Mouse (Mus musculus): ENCODE results near the gene Tmem260. TPM values are rescaled to one million over a fixed set of nuclear protein-coding genes. Genes with fewer than 3 reads are reported as not detected.

Gene Tmem260
- polyA plus RNA-seq, 1 experiment from 2014 or later = 25.9 TPM

DNA sequence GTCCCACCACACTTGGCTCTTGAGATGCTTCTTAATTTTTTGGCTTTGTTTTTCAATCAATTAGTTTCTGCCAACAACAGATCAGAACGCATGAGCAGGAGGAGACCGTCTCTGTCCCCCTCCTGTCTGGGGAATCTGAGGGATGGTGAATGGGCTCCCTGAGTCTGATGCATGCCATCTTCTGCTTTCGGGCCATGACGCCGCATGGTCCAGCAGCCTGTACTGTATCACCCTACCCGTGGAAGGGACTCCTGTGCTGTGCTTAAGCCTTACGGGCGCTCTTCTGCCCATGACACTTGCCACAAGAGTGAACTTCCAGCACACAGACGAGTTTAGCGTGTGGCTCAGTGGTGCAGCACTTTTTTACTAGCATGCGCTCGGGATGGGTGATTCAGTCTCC is 59.7 kb downstream of the Tmem260 start:
- no peak overlapping the region for H3K9ac ChIP-seq
- H3K4me1 ChIP-seq (ENCODE audit: insufficient read depth) = no peaks in the 10 kb centered on the region
- DNase-seq (no peak), ATAC-seq (ENCODE audit: insufficient read depth) (no peak)
- no peaks in the 10 kb centered on the region for H3K27me3 ChIP-seq (ENCODE audit: insufficient read depth, low read length)
- H3K27ac ChIP-seq (ENCODE audit: low read depth) = no peak overlapping the region
- no peak overlapping the region for H3K4me2 ChIP-seq
- TF ChIP-seq CTCF (IDR thresholded peaks at IDR 0.05; ENCODE audit: low read depth) = no peak
- no peaks in the 10 kb centered on the region for H3K9me3 ChIP-seq (ENCODE audit: low read depth, low read length)
- 94% methylated on average over 12 of the region's 12 CpGs for WGBS
- H3K36me3 ChIP-seq (ENCODE audit: insufficient read depth) = 0 out of 2 replicates have a peak, but pooled peaks cover 13% of the 10 kb centered on the region
- H3K4me3 ChIP-seq (ENCODE audit: low read depth, low read length) = no peak overlapping the region

- Histone ChIP-seq H3K36me3 (ENCODE audit: insufficient read depth) (0 out of 2 replicates have a peak, but pooled peaks cover 18% of the 10 kb centered on the region), H3K4me3 (ENCODE audit: low read depth, low read length) (no peak overlapping the region), H3K27ac (ENCODE audit: low read depth) (no peak overlapping the region), H3K27me3 (ENCODE audit: insufficient read depth, low read length) (no peaks in the 10 kb centered on the region), H3K4me1 (ENCODE audit: insufficient read depth) (no peaks in the 10 kb centered on the region), H3K9me3 (ENCODE audit: low read depth, low read length) (no peaks in the 10 kb centered on the region), H3K9ac (no peak overlapping the region), H3K4me2 (no peak overlapping the region)
- no peak for TF ChIP-seq CTCF (IDR thresholded peaks at IDR 0.05; ENCODE audit: low read depth)
- DNase-seq (no peak), ATAC-seq (ENCODE audit: insufficient read depth) (no peak)
- WGBS = 70% methylated on average over 8 of the region's 8 CpGs
Observed at GRCm38 (mm10) chr14:48507376-48507775, 61.5 kb downstream of the Tmem260 start.

DNA sequence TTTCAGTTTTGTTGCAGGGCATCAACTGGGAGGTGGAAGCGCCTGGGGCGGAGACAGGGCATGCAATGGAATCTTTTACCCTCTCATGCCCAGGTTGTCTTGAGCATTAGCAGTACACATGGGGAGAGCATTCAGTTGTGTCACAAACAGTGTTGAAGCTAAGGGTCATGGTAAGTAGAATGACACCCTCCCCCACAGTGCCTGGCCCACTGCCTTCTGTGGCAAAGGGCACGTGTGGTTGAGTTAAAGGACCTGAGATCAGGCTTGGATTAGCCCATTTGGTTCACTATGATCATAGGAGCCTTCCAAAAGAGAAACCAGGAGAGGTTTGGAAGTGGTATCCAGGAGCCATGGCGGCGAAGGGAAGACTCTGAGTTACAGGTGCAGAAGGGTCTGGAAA is 63.2 kb downstream of the Tmem260 start:
- H3K4me3 ChIP-seq (ENCODE audit: low read depth, low read length) = no peak overlapping the region
- TF ChIP-seq CTCF (IDR thresholded peaks at IDR 0.05; ENCODE audit: low read depth) = no peak
- ATAC-seq (ENCODE audit: insufficient read depth) (no peak), DNase-seq (no peak)
- H3K36me3 ChIP-seq (ENCODE audit: insufficient read depth) = 0 out of 2 replicates have a peak, but pooled peaks cover 18% of the 10 kb centered on the region
- H3K9me3 ChIP-seq (ENCODE audit: low read depth, low read length) = no peaks in the 10 kb centered on the region
- H3K27me3 ChIP-seq (ENCODE audit: insufficient read depth, low read length) = no peaks in the 10 kb centered on the region
- 87% methylated on average over 5 of the region's 5 CpGs for WGBS
- H3K27ac ChIP-seq (ENCODE audit: low read depth) = no peak overlapping the region
- no peak overlapping the region for H3K4me2 ChIP-seq
- H3K9ac ChIP-seq = no peak overlapping the region
- no peaks in the 10 kb centered on the region for H3K4me1 ChIP-seq (ENCODE audit: insufficient read depth)

GRCm38 (mm10) chr14:48513098-48513823 is 67.3 kb downstream of the Tmem260 start:
- TF ChIP-seq CTCF (IDR thresholded peaks at IDR 0.05; ENCODE audit: low read depth) = no peak
- no peak for DNase-seq
- no peaks in the 10 kb centered on the region for H3K27me3 ChIP-seq (ENCODE audit: insufficient read depth, low read length)
- no peak overlapping the region for H3K9ac ChIP-seq
- H3K27ac ChIP-seq (ENCODE audit: low read depth) = no peak overlapping the region
- no peak overlapping the region for H3K4me3 ChIP-seq (ENCODE audit: low read depth, low read length)
- H3K9me3 ChIP-seq (ENCODE audit: low read depth, low read length) = no peaks in the 10 kb centered on the region
- no peak overlapping the region for H3K4me2 ChIP-seq
- 0 out of 2 replicates have a peak, but pooled peaks cover 18% of the 10 kb centered on the region for H3K36me3 ChIP-seq (ENCODE audit: insufficient read depth)
- H3K4me1 ChIP-seq (ENCODE audit: insufficient read depth) = no peaks in the 10 kb centered on the region
- no peak for ATAC-seq (ENCODE audit: insufficient read depth)
- 71% methylated on average over 12 of the region's 12 CpGs for whole genome bisulfite sequencing

DNA sequence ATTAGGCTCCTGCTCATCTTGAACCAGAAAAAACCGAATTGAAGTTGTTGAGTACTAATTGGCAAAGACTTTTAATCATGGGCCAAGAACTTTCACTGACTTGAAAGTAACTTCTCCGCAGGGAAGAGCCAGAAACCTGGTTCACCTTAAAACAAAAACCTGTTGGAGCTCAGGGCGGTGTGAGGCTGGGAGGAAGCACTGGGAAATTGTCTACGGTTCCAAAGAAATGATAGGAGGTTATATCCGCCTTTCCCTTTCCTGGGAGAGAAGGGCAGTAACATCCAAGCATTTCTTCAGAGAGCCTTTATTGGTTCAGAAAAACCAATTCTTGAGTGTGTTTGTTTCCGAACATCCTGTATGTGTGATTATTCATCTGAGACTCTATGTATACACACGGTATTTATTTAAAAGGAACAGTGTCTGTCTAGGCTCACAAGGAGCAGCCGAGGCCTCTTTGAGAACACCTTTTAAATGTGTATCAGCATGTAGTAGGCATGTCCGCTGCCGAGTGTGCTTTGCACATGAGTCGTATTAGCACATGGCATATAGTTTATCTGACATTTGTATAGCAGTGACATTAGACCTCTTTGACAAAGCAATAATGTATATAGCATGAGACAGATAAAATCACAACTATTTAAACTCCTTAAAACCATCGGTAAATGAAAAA is 68.0 kb downstream of the Tmem260 start:
- H3K4me1 ChIP-seq (ENCODE audit: insufficient read depth) = no peaks in the 10 kb centered on the region
- H3K27me3 ChIP-seq (ENCODE audit: insufficient read depth, low read length) = no peaks in the 10 kb centered on the region
- H3K4me3 ChIP-seq (ENCODE audit: low read depth, low read length) = no peak overlapping the region
- no peak overlapping the region for H3K9ac ChIP-seq
- H3K36me3 ChIP-seq (ENCODE audit: insufficient read depth) = 0 out of 2 replicates have a peak, but pooled peaks cover 18% of the 10 kb centered on the region
- DNase-seq (no peak), ATAC-seq (ENCODE audit: insufficient read depth) (no peak)
- H3K27ac ChIP-seq (ENCODE audit: low read depth) = no peak overlapping the region
- TF ChIP-seq CTCF (IDR thresholded peaks at IDR 0.05; ENCODE audit: low read depth) = no peak
- H3K4me2 ChIP-seq = no peak overlapping the region
- no peaks in the 10 kb centered on the region for H3K9me3 ChIP-seq (ENCODE audit: low read depth, low read length)
- 75% methylated on average over 12 of the region's 12 CpGs for WGBS

DNA sequence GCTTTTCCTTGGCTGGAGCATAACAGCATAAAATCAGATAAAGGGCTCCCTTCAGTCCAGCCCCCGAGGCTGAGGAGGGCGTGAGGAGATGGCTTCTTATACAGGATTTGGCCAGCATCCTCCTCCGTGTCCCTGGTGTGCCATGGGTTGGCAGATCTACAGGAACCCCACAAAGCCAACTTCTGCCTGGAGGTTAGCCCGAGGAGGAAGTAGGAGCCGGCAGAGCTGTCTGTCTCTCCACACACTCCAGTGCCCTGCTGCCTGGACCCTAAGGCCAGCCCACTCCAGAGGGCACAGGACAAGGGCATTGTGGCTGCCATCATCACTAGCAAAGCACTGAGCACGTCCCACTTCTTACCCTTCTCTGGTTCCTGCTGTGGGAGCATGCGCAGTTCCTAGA is 68.7 kb downstream of the Tmem260 start:
- 0 out of 2 replicates have a peak, but pooled peaks cover 11% of the 10 kb centered on the region for H3K36me3 ChIP-seq (ENCODE audit: insufficient read depth)
- no peak overlapping the region for H3K27ac ChIP-seq (ENCODE audit: low read depth)
- no peak overlapping the region for H3K4me3 ChIP-seq (ENCODE audit: low read depth, low read length)
- WGBS = 57% methylated on average over 7 of the region's 7 CpGs
- no peaks in the 10 kb centered on the region for H3K4me1 ChIP-seq (ENCODE audit: insufficient read depth)
- no peak for TF ChIP-seq CTCF (IDR thresholded peaks at IDR 0.05; ENCODE audit: low read depth)
- H3K9me3 ChIP-seq (ENCODE audit: low read depth, low read length) = no peaks in the 10 kb centered on the region
- ATAC-seq (ENCODE audit: insufficient read depth) (no peak), DNase-seq (no peak)
- H3K9ac ChIP-seq = no peak overlapping the region
- no peak overlapping the region for H3K4me2 ChIP-seq
- H3K27me3 ChIP-seq (ENCODE audit: insufficient read depth, low read length) = no peaks in the 10 kb centered on the region

DNA sequence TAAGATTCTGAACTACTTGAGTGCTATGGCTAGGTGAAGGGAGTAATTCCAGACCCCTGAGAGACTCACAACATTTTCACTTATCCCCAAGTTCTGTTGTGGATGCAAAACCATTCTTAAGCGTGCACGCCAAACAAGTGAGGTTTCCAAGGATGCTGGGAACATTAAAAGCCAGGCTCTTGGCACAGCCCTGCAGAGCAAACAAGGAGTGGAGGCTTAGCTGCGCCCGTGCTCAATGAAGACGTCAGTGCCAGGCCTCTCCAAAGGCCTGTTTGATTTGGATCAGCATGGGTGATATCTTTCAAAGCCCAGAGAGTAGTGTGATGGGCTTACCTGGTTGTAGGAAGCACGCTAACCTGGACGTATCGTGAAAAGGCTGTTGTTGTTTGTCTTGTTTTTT is 69.6 kb downstream of the Tmem260 start:
- ATAC-seq (ENCODE audit: insufficient read depth) = no peak
- no peak overlapping the region for H3K9ac ChIP-seq
- H3K27ac ChIP-seq (ENCODE audit: low read depth) = no peak overlapping the region
- no peak overlapping the region for H3K4me2 ChIP-seq
- H3K9me3 ChIP-seq (ENCODE audit: low read depth, low read length) = no peaks in the 10 kb centered on the region
- WGBS = 65% methylated on average over 8 of the region's 8 CpGs
- 0 out of 2 replicates have a peak, but pooled peaks cover 5% of the 10 kb centered on the region for H3K36me3 ChIP-seq (ENCODE audit: insufficient read depth)
- no peak overlapping the region for H3K4me3 ChIP-seq (ENCODE audit: low read depth, low read length)
- TF ChIP-seq CTCF (IDR thresholded peaks at IDR 0.05; ENCODE audit: low read depth) = no peak
- DNase-seq = no peak
- H3K27me3 ChIP-seq (ENCODE audit: insufficient read depth, low read length) = no peaks in the 10 kb centered on the region
- no peaks in the 10 kb centered on the region for H3K4me1 ChIP-seq (ENCODE audit: insufficient read depth)

Data from lung, embryonic 14.5 days (tissue).